Mouse (Mus musculus) layer of hippocampus, adult 11-12 months (tissue): ENCODE measurements around the gene Bsg.

Experiments used
- DNase-seq: peaks from one replicate; pipeline ENCODE4 v3.0.0; 2022; ENCODE audit warnings: low spot score

Bsg gene

DNA sequence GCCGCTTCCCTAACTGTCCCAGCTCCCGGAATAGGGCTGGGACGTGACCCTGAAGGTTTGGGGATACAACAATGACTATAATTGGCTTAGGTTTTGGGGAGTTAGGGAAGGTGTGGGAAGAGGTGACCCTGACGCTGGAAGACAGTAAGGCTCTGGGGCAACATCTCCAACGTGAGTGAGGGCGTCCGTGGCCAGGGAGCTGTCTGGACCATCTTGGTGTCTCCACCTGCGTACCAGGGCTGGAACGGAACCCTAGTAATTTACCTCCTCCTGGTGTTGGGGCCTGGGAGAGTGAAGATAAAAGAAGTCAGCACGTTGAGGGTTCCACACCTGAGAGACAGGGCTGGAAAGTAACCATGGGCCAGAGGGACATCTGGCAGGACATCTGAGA, 674 bp downstream of the Bsg start:
- no peak for DNase-seq

DNA sequence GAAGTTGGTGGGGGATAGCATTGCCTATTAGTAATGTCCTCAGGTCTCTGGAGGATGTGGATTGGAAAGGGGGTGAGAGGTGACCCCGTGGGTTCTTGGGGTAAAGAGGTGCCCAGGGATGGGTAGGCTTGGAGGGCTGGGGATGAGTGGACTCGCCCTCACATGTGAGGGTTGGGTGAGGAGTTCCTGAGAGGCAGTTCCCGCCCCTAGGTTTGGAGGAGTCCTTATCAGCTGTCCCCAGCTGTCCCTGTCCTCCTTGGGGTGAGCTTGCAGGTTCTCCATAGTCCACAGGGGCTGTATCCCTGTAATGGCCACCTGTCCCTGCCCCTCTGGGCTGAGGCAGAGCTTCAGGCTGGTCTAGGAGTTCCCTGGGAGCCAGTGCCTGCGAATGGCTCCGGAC, 1.7 kb downstream of the Bsg start:
- DNase-seq, result no peak

GRCm38 (mm10) chr10:79706406-79707094, 2.3 kb downstream of the Bsg start:
- DNase-seq, result no peak

DNA sequence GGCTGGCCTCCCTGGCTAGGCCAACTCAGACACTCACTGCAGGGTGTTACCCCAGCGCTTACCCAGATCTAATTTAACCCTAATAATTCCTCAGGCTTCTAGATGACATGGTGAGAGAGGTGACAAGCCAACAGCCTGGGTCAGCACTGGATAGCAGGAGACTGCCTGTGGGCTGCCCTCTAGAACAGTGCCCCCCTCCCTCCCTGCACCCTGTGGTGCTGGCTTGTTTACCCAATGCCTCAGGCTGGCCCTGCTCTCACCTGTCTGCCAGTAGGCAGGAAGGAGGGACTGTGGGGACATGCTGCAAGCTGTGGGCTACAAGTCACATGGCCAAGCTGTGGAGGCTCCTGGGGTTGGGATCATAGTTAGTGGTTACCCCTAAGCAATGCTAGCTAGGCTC, 2.9 kb downstream of the Bsg start:
- no peak for DNase-seq

DNA sequence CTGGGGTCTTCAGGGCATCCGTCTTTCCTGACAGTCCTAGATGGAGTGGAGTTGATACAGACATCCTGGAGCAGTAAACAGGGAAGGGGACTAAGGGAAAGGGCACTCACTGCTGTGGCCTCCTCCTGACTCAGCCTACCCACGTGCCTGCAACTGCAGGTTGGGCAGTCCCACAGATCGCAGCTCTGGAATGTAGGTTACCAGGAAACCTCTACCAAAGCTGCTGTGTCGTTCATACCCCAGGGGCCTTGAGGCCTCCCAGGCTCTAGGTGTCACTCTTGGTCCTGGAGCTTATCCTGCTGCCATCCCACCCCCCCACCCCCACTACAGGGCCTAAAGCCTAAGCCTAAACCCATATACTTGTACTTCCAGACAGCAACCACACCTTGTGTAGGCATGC, 3.5 kb downstream of the Bsg start:
- no peak for DNase-seq

GRCm38 (mm10) chr10:79708668-79709067, 4.4 kb downstream of the Bsg start:
- DNase-seq, result no peak

DNA sequence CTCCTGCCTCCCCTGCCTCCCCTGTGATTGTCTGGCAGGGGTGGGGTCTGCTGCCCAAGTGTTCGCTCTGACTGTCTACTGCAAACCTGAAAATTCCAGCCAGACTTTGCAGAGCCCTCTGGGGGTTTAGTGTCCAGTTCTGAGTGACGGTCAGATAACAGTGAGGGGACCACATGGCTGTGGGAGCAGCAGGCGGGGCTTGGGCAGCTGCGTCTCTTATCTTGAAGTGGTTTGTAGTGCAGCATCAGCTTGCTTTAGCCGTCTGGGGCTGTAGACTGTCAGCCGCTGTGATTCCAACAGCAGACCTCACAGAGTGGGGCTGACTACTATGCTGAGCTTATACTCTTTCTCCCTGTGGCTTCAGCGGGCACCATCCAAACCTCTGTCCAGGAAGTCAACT, 5.0 kb downstream of the Bsg start:
- no peak for DNase-seq

- DNase-seq, result no peak
Measured at GRCm38 (mm10) chr10:79712029-79712428, 7.7 kb downstream of the Bsg start.

DNA sequence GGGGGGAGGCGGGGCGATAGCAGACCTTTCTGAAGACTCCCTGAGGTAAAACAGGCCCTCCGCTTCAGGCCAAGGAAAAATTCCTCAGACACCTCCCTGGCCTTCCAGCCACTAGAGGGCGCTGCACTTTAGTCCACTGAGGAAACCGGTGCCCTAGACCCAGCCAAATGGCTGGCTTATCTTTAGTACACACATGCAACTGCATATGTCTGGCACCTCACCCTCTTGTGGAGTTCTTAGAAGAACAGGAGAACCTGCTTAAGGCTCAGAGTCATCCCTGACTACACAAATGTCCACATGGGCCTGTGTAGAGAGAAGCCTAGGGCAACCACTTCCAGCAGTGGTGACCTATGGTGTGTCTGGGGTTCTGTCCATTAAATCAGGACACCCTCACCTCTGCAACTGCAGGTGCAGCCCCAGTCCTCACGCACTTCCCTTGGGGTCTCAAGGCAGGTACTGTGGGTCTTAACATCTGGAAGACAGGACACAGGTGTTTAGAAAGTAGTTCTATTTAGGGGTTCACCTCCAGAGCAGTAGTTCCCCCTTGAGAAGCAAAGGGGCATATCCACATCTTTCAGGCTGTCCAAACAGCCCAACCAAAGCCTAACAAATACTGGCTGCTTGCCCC, 8.3 kb downstream of the Bsg start:
- DNase-seq, result peak; percentile 84

DNA sequence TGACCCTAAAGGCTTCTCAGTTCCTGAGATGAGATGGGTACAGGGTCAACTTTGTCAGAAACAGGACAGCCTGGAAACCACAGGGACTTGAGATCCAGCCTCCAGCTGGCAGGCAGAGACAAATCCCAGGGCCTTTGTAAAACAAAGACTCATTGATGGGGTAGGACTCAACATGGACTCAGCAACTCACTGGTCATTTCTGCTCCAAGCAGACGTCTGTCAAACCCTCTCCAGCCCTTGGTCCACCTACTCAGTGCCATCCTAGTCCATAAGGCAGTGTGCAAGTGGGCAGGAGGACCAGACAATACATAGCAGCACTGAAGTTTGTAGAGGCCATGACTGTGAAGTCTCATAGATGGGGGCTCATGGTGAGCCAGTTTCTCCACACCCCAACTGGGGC, 8.9 kb downstream of the Bsg start:
- DNase-seq, result no peak

GRCm38 (mm10) chr10:79714996-79715395, 10.7 kb downstream of the Bsg start:
- no peak for DNase-seq

DNA sequence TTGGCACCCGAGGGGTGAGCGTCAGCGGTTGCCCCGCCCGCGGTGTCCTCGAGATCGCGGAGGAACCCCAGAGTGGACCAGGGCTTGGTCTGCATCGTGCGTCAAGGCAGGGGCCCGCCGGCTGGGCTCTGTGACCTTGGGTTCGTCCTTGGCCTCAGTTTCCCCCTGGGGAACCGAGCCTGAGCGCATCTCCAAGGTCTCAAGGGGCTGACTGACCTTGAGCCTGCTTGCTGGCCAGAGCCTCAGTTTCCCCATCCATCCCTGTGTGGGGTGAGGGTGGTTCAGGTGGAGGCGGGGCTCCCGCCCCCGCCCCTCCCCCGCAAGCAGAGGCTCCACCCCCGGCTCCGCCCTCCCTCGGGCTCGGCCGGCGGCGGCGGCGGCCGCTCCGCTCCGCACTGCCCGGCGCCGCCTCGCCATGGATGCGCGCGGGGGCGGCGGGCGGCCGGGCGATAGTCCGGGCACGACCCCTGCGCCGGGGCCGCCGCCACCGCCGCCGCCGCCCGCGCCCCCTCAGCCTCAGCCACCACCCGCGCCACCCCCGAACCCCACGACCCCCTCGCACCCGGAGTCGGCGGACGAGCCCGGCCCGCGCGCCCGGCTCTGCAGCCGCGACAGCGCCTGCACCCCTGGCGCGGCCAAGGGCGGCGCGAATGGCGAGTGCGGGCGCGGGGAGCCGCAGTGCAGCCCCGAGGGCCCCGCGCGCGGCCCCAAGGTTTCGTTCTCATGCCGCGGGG, 12.1 kb downstream of the Bsg start, which contains the start of gene Hcn2:
Gene Hcn2 (plus strand): TSS at position 381 of the 734 bp plus-strand sequence.
- DNase-seq, result no peak

GRCm38 (mm10) chr10:79716988-79717355, 12.7 kb downstream of the Bsg start:
- no peak for DNase-seq

- DNase-seq, result no peak
Measured at GRCm38 (mm10) chr10:79717640-79718357, 13.5 kb downstream of the Bsg start.

GRCm38 (mm10) chr10:79721089-79721488, 16.8 kb downstream of the Bsg start:
- no peak for DNase-seq

GRCm38 (mm10) chr10:79723047-79723446, 18.8 kb downstream of the Bsg start:
- DNase-seq, result no peak

GRCm38 (mm10) chr10:79723692-79724091, 19.4 kb downstream of the Bsg start:
- no peak for DNase-seq

DNA sequence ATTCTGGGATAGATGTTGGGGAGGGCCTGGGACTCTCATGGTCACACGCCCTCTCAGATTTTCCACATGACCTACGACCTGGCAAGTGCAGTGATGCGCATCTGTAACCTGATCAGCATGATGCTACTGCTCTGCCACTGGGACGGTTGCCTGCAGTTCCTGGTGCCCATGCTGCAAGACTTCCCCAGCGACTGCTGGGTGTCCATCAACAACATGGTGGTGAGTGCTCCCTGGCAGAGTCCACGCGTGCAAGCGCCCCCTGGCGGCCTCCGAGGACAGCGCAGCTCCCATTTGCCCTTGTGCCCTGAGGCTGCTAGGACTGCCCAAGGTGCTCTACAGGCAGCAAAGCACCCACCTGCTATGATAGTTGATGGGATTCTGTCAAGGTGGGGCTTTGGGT, 21.8 kb downstream of the Bsg start:
- DNase-seq, result peak; percentile 60

DNA sequence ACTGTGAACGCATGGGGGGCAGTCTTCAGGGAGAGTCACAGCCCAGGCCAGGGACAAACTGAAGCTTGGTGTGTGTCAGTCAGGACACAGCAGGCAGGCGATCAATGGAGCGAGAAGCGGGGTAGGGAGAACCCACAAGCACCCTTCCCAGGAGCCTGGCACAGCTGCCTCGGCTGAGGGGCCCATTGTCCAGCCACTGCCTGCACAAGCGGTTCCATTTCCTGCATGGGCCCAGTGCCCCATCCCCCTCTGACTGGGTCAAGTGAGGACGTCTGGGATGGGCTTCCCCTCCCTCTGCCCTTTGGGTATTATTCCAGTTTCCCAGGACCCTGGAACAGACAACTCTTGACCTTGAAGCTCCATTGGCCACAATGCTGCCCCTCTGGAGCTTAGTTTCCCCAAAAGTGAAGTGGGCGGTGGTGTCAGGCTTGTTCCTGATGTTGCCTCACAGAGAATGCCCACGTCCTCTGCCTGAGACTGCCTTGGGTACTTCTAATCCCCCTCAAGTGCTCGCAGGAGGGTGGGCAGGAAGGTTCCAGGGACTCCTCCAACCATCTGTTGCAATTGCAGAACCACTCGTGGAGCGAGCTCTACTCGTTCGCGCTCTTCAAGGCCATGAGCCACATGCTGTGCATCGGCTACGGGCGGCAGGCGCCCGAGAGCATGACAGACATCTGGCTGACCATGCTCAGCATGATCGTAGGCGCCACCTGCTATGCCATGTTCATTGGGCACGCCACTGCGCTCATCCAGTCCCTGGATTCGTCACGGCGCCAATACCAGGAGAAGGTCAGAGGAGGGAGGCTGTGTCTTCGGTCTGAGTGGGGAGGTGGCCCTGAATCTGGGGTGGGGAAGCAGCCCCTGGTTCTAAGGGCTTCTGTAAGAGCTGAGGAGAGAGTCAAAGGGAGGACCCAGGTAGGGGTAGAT, 24.3 kb downstream of the Bsg start:
- peak; percentile 55 for DNase-seq

- DNase-seq, result peak; percentile 68
Measured at GRCm38 (mm10) chr10:79729357-79729965, 25.2 kb downstream of the Bsg start.

- DNase-seq, result no peak
Measured at GRCm38 (mm10) chr10:79732500-79732899, 28.2 kb downstream of the Bsg start.
